Mouse (Mus musculus) stomach, postnatal 0 days (tissue): Measurements from ENCODE around the gene Ccr3.

ENCODE experiments used
- CTCF ChIP-seq: IDR thresholded peaks from 2 replicates; pipeline ENCODE4 v1.5.1; 2016; ENCODE audit warnings: antibody characterized with exemption, low read depth, mild to moderate bottlenecking, moderate library complexity
- EP300 ChIP-seq: optimal IDR thresholded peaks from 2 replicates; pipeline ENCODE3; 2016; ENCODE audit warnings: antibody characterized with exemption

GRCm38 (mm10) chr9:123991312-123991906 is 30.4 kb upstream of the Ccr3 start:
- TF ChIP-seq CTCF (no peak), EP300 (no peak)
